Mouse (Mus musculus): ENCODE measurements around the gene Xntrpc.
A peak's percentile ranks its signal among the peaks of the same experiment; 100 is the strongest.

Gene Xntrpc

DNA sequence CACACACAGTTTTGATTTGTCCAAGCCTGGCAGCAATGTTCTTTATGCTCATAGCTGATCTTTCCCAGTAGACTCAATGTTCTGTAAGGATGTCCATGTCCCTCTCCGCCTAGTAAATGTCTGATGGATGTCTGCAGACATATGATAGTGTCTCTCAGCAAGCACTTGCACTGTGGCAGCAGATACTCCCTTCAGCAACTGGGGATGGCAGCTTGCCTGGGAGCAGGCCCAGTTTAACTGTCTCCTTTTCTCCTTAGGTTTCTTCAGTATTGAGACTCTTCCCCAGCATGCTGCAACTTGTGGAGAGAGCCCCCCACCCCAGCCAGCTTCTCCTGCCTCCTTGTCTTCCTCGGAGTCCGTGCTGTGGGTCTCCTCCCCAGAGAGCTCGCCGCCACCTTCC lies 16.3 kb downstream of the Xntrpc start:
- DNase-seq (ENCODE audit: low spot score in 2 of 2), result no peak

DNA sequence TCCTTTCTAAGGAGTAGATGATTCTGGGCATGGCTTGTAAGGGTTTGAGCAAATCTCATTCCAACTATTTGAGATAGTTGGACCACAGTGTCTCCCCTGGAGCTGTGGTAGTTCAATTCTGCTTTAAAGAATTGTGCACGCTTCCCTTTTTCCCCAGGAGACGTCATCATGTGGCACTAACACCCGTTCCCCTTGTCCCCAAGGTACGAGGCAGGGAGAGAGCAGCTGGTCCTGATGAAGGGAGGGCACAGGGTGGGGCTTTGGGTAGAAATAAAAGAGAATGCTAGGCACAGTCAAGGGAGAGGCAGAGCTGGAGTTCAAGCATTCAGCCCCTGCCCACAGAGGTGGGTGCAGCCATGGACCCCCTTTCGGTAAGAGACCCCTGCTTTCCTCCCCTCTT lies 17.3 kb downstream of the Xntrpc start, which contains the start of gene Trpc2:
Trpc2 (plus strand) TSS at position 301 of the 400 bp plus-strand sequence.
- DNase-seq (ENCODE audit: low spot score in 2 of 2), result no peak

DNA sequence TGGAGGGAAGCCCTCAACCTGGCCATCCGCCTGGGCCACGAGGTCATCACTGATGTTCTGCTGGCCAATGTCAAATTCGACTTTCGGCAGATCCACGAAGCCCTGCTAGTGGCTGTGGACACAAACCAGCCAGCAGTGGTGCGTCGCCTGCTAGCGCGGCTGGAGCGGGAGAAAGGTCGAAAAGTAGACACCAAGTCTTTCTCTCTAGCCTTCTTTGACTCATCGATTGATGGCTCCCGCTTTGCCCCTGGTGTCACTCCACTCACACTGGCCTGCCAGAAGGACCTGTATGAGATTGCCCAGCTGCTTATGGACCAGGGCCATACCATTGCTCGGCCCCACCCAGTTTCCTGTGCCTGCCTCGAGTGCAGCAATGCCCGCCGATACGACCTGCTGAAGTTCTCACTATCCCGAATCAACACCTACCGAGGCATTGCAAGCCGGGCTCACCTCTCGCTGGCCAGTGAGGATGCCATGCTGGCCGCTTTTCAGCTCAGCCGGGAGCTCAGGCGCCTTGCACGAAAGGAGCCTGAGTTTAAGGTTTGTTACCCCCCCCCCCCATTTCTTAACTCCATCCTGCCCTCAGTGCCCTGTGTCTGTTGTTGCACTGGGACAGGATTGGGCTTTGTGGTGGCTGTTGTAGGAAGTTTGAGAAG lies 18.7 kb downstream of the Xntrpc start:
- DNase-seq (ENCODE audit: low spot score in 2 of 2), result no peak

DNA sequence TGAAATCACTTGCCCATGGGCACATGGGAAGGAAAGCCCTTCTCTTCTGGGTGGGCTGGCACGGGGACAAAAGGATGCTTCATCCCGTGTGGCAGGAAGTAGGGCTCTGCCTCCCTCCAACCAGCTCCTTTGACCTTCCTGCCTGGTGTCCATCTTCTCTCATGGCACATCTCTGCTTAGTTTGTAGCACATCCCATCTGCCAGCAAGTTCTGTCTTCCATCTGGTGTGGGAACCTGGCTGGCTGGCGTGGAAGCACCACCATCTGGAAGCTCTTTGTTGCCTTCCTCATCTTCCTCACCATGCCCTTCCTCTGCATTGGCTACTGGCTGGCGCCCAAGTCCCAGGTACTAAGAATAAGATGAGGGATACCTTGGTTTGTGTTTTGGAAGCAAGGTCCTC lies 21.8 kb downstream of the Xntrpc start:
- peak in 1 of 2 experiments; percentile 38 for DNase-seq (ENCODE audit: low spot score in 2 of 2)

DNA sequence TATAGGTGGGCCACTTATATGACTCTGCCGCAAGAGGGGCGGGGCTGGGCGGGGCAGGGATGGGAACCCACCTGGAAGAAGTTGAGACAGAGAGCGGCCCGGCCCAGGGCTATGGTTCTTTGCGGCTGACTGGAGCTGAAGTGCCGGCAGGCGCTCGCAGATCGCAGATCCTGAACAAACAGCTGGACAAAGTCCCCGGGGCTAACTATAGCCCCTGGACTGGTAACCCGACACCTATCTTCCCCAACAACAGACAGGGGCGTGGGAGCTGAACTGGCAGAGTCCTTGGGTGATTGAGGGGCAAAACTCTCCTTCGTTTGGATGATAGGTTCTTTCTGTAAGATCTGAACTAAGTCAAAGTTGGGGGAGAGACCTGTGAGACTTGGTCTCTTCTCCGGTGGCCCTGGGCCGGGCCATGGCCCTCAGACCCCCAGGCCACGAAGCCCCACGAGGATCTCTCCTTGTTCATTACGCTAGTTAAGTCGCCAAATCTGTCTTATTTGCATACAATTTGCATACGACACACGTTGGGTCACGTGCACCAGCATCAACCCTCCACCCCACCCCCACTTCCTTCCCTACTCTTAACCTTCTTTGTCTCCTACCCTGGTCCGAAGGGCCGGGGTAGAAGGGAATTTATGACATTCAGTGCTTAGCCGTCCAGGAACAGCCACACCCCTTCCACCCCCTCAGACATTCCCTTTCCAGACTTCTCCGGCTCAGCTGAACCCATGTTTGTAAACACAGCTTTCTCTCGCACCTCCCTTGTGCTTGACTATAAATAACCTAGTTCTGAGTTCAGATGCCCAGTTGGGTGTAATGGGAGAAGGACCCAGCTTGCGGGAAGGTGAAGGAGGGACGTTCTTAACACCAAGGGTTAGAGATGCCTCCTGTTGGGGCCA lies 34.5 kb downstream of the Xntrpc start:
- no peak for DNase-seq (ENCODE audit: low spot score in 2 of 2)

DNA sequence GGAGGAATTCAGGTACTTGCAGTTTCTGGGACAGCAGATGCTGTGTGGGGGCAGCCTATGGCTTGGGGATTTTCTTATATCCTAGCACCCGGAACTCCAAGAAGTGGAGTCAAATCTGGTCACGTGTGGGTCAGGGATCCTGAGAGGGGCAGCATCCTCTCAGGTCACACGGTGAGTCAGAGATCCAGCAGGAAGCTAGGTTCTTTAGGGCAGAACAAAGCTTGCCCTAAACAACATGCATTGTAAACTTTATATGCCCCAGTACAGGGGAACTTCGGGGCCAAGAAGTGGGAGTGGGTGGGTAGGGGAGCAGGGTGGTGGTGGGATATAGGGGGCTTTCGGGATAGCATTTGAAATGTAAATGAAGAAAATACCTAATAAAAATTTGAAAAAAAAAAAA lies 35.4 kb downstream of the Xntrpc start:
- no peak for DNase-seq (ENCODE audit: low spot score in 2 of 2)

DNA sequence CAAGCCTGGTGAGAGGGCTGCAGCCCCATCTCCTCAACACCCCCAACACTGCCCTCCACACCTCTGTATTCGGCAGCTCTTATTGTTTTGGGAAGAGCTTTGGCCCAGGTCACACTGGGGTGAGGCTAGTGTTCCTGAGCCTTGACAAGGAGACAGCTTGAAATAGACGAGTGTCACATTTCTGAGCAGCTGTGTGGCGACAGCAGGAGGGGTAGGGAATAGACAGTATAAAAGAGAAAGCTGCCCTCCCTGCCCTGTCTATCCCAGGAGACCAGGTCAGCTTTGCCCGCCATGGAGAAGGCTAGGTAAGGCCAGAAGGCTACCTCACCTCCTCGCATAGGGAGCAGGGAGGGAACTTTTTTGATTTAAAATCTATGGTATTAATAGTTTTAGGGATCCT lies 36.0 kb downstream of the Xntrpc start, which contains the start of gene Art1:
Art1 (plus strand) TSS at position 257 of the 400 bp plus-strand sequence.
- DNase-seq (ENCODE audit: low spot score in 2 of 2), result no peak

DNA sequence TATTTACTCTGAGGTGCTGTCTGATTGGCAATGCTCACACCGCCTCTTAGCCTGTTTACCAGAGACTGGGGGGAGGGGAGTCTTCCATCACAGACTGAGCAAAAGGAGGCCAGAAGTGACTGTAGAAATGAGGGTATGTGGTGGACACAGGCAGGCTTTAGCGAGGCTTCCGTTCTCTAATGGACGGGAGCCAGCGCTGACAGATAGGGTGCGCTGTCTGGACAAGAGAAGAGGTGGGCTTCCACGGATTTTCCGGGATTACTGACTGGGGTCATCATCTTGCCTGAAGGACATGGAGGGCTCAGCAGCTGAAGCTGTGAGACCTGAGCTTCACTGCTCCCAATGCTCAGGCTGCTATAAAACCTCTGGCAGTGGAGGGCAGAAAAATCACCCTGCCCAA lies 36.7 kb downstream of the Xntrpc start:
- DNase-seq (ENCODE audit: low spot score in 2 of 2), result no peak

DNA sequence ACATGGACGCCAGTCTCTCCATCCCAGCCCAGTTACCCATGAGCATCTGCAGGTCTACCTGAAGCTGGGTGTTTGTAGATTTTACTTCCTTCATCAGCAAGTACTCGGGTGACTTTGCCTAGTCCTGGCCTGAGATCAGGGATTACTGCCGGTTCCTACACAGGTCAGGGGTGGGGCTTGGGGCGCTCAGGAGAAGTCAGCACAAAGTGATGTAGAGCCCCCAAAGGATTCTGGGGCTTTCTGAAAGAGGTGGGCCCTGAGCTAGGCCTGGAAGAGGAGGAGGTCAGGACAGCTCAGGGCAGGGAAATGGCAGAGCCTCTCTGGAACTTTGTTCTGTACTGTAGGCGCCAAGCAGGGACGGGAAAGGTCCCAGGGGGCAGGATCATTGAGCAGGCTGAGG lies 37.2 kb downstream of the Xntrpc start:
- no peak for DNase-seq (ENCODE audit: low spot score in 2 of 2)

DNA sequence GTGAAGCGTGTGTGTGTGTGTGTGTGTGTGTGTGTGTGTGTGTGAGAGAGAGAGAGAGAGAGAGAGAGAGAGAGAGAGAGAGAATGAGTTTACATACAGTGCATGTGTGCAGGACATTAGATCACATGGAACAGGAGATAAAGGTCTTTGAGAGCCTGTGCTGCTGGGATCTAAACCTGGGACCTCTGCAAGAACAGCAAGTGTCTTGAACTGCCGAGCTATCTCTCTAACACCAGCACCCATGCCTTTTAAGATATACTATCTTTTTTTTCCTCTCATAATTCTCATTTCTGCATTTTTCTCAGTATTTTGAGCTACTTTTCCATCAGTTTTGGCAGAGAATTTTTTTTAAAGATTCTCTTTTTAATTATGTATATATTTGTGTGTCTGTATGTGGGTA lies 38.0 kb downstream of the Xntrpc start:
- no peak for DNase-seq (ENCODE audit: low spot score in 2 of 2)

DNA sequence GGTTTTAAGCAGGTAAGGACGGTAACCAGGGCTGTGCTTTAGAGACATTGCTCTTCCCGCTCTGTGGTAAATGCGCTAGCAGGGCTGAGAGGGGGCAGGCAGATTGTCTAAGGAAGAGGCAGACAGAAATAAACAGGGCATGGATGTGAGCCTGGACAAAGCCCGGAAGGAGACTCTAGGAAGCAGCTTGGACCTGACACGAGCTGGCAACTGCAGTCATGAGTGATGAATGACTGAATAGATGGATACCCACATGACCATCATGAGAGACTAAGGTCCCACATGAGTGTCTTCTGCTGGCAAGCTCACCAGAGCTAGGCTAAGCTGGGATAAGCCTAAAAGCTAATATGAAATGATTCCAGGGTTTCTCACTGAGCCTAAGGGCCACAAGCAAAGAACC lies 38.6 kb downstream of the Xntrpc start:
- DNase-seq (ENCODE audit: low spot score in 2 of 2), result no peak

DNA sequence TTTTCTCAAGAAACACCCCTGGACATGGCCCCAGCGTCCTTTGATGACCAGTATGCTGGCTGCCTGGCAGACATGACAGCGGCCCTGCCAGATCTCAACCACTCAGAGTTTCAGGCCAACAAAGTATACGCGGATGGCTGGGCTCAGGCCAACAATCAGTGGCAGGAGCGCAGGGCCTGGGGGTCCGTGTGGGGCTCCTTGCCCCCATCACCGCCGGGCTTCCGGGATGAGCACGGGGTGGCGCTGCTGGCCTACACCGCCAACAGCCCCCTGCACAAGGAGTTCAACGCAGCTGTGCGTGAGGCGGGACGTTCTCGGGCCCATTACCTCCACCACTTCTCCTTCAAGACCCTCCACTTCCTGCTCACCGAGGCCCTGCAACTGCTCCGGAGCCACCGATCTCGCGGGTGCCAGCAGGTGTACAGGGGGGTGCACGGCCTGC lies 41.2 kb downstream of the Xntrpc start:
- no peak for DNase-seq (ENCODE audit: low spot score in 2 of 2)

DNA sequence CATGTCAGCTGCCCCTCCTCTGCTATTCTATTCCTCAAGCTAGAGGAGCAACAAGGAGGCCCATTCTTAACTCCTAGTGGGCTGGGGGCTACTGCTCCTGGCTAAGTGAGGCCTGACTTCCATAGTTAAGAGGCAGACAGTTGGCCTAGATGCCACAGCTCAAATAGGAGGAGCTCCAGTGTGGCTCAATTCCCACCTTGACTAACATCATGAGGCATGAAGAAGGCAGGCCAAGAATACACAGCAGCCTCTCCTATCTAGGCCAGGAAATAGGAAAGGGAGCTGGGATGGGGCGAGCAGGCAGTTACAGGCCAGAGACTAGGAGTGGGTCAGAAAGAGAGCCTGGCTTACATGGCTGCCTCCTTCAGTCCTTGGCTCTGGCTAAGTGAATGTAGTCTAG lies 42.7 kb downstream of the Xntrpc start:
- DNase-seq (ENCODE audit: low spot score in 2 of 2), result no peak

DNA sequence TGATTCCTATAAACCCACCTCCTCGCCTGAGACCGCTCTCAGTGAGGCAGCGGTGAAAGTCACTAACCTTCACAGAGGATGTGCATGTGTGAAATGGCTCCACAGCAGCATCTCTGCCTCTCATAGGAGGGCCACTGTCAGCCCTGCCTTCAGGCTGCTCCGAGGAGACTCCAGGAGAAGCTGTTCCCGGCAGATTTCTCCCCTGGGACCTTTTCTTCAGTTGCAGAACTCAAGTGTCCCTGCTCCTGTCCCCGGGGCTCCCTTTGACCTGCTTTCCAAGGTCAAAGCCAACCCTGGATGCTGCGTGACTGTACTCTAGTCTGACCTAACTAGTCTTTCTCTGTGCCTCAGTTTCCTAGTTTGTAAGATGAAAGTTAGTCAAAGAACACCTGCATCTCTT lies 43.7 kb downstream of the Xntrpc start, which contains the start of gene Art5:
Art5 (minus strand) TSS at position 319 of the 400 bp plus-strand sequence.
- DNase-seq (ENCODE audit: low spot score in 2 of 2), result no peak

DNA sequence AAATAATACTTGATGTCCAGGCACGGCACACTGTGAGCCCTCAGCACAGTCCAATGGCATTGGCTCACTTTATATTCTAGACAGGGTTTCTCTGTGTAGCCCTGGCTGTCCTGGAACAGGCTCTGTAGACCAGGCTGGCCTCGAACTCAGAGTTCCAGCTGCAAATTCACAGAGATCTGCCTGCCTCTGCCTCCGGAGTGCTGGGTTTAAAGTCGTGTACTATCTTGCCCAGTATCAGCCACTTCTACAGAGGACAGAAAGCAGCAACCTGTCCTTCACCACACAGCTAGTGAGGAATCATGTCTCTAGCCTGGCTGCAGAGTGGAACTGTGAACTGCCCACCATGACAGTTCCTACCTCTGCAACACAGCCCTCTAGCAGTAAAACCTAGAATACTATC lies 44.2 kb downstream of the Xntrpc start:
- no peak for DNase-seq (ENCODE audit: low spot score in 2 of 2)

DNA sequence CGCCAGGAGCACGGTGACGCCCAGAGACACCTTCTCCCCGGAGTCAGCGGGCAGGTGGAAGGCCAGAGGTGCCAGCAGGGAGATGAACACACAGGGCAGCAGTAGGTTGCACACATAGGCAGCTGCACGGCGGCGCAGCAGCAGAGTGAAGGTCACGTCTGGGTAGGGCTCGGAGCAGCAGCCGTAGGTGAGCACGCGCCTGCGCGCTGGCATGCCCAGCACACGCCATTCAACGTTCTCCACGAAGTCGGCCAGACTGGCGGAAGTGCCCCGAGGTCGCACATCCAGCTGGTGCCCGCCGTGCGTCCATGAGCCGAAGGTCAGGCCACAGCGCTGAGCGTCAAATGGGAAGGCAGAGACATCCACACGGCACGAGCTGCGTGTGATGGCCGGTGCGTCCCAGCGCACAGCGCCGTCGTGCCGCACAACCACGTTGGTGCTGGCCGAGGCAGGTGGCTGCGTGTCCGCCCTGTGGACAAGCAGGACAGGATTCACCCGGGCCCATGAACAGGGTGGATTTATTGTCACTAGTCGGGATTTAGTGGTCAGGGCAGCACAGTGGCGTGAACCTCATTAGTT lies 47.7 kb downstream of the Xntrpc start:
- no peak for DNase-seq (ENCODE audit: low spot score in 2 of 2)

DNA sequence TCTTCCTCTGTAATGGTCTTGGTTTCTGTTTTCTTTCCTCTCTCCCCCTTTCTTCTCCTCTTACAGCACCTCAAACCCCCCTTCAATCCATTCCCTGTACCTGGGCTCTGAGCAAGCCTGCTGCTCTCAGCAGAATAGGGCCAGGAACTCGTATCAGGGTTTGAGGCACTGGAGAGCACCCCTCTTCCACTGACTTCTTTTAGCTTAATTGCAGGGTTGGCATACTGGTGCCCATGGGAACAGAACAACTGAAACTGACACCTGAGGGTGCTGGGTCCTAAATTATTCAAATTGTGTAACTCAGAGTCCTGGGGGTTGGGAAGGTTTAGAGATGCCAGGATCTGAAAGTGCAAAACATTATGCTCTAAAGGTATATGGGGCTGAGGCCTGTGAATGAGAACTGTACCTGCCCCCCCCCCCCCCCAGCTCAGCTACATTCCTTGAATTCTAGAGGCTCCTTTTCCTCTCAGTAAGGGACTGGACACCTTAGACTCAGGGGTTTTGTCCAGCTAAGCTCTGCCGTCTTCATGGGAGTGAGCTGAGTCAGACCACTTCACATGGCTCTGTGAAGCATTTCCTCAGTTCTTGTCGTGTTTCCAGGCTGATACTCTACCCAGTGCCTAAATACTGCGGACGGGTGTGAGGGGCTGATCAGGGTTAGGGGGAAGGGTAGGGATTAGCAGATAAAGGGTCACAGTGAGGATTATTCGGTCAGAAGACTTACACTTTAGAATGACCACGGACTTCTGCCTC lies 51.2 kb downstream of the Xntrpc start, which contains the start of gene Chrna10:
Chrna10 (minus strand) TSS at position 250 of the 753 bp plus-strand sequence.
- DNase-seq (ENCODE audit: low spot score in 2 of 2), result no peak

DNA sequence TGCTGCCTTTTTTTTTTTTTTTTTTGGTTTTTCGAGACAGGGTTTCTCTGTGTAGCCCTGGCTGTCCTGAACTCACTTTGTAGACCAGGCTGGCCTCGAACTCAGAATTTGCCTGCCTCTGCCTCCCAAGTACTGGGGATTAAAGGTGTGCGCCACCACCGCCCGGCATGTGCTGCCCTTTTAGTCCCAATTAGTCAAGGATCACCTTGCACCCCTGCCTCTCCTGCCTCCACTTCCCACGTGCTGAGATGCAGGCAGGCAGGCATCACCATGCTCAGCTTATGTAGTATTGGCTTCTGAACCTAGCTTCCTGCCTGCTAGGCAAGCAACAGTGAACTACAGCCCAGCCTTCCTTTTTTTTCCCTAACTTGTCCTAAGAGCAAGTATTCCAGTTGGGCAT lies 51.9 kb downstream of the Xntrpc start:
- no peak for DNase-seq (ENCODE audit: low spot score in 2 of 2)

DNA sequence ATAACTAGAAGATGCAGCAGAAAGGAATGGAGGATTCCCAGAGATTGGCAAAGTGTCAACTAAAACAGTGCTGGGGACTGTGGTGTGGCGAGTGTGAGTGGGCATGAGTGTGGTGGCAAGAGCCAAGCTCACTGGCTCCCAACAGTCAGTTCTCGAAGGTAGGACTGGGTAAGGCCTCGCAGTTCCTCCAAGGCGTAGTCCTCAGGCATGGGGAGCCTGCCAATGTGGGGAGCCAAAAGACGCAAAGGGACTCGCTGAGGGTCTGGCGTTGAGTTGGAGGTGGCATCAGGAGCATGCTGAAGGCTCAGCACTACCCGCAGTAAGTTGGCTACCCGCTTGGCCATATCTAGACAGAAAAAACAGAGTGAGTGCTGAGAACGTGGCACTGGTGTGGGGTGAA lies 54.8 kb downstream of the Xntrpc start:
- no peak for DNase-seq (ENCODE audit: low spot score in 2 of 2)

DNA sequence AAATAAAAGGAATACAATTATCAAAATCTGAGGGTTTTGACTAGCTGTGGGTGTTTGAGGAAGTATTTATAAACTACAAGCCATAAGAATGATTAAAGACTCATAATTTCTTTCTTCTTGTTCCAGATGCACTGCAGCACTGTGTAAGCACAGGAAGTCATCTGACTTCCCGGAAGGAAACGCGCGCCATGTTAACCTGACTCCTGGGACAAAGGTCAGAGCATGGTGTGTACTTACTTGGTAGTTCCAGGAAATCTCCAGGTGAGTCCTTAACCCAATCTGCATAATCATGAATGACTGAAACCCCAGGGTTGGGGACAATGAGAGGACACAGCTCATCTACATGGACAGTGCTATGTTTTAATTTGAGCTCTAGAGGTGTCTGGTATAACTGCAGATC lies 66.9 kb downstream of the Xntrpc start:
- no peak for DNase-seq (ENCODE audit: low spot score in 2 of 2)

DNA sequence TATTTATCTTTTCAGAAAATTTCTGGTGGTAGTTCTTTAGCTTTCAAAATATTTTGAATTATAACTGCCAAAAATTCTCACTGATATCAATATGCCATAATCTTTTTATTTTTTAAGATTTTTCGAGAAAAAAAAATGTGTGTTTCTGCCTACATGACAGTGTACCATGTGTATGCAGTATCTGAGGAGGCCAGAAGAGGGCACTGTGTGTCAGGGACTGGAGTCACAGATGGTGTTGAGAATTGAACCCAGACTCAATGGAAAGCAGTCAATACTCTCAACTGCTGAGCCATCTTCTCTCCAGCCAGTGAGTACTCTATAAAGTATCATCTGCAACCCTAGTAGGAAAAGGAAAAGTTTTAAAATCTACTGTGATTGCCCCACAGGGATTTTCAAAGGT lies 72.0 kb downstream of the Xntrpc start:
- no peak for DNase-seq (ENCODE audit: low spot score in 2 of 2)

DNA sequence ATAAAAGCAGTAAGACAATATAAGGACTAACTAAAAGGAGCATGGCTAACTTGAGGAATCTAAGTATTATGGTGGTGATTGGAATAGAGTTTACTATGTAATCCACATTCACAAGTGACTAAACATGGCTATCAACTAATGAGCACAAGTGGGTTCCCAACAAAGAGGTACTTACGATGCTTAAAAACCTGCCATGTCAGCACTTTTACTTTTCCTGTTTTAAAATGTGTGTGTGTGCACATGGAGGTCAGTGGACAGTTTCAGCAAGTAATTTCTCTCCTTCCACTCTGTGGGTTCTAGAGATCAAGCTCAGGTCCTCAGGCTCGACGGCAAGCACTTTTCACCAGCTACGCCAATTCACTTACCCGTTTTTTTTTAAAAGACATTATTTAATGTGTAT lies 72.4 kb downstream of the Xntrpc start:
- DNase-seq (ENCODE audit: low spot score in 2 of 2), result no peak

Measured in frontal cortex, postnatal 36 days (tissue).